Mouse (Mus musculus) heart, adult 18-20 months (tissue): ENCODE results near the gene Car12. TPM values are rescaled to one million over a fixed set of nuclear protein-coding genes. Genes with fewer than 3 reads are reported as not detected.

ENCODE experiments used
- DNase-seq, 2 experiments: peaks; one replicate each; pipeline ENCODE4 v3.0.0; 2021 to 2022; ENCODE audit warnings: mixed read lengths in 1 of 2
- long read RNA-seq, 2 experiments: library from polyadenylated mRNA; stranded (forward); transcript quantifications; one replicate each; pipeline ENCODE4 v2.0.0; 2021
- total RNA-seq, 2 experiments: library from RNA; stranded (reverse); gene quantifications; 2 replicates each; pipeline ENCODE4 v1.2.3; 2021

Car12 gene
- not detected for total RNA-seq
- long read RNA-seq, experiment 1, partial matches to known transcripts: 0 of 1 reads
- long read RNA-seq, experiment 1, other reads (novel, unspliced or antisense): 1 of 1 reads
- long read RNA-seq, experiment 2: 0 reads

DNA sequence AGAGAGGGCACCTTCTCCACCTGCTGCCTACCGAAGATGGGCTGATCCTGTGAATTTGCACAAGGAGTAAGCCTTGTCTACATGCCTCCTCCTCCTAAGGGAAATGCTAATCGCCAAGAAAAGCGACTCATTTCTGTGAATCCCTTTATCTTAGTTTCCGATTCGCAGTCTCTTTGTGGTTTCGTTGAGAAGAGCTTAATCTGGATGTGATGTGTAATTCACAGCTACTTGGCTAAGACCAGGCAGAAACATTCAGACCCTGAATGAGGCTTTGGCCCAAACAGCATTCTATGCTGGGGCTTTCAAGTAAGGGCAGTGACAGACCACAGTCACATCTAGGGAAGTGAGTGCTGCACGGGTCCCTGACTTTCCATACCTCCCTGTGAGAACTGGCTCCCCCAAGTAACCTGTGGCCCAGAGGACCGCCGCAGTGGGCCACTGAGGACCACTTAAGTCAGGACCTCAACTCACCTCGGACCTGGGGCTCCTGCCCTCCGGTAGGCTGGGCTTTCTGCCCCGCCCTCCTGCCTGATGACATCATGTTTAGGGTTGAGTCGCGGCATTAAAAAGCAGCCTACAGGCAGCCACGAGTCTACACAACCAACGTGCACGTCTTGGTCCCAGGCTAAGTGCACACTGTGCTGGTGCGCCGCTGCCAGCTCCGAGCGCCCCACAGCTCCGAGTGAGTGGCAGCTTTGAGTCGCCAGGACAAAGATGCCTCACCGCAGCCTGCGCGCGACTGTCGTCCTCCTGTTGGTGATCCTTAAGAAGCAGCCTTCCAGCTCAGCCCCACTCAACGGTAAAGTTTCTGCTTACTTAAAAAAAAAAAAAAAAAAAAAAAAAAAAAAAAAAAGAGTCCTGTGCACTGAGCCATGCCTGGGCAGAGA lies at the start of gene Car12:
Car12 (plus strand) TSS at position 552 of the 887 bp plus-strand sequence.
- peak in 1 of 2 experiments; percentile 18 for DNase-seq

- no peak for DNase-seq
Observed at GRCm38 (mm10) chr9:66663764-66664163, 49.7 kb upstream of the Car12 start.

- no peak for DNase-seq
Observed at GRCm38 (mm10) chr9:66664561-66664960, 48.9 kb upstream of the Car12 start.

GRCm38 (mm10) chr9:66666153-66666552 lies 47.3 kb upstream of the Car12 start:
- peak; percentile 65 to 84 for DNase-seq

- DNase-seq: no peak
Observed at GRCm38 (mm10) chr9:66667046-66667445, 46.4 kb upstream of the Car12 start.

GRCm38 (mm10) chr9:66667868-66668267 lies 45.6 kb upstream of the Car12 start:
- no peak for DNase-seq

DNA sequence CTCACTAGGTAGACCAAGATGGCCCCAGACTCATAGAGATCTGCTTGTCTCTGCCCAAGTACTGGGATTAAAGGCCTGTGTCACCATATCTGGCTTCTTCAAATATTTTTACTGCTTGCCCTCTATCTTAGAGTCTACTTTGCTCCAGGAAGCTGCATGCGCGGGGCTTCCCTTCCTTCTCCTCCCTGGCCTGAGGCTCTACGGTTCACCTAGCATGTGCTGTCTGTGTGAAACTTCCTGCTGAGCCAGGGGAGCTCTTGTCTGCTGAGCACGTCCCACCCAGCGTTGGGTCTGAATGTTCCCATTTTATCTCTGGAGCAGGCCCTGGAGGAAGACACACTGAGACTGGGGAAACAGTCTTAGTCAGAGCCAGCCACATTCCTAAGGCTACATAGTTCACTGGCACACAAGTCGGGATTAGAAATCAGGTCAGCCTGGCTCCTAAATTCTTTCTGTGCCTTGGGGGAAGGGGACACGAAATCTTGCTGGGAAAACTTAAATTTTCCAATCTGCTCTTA lies 43.9 kb upstream of the Car12 start:
- peak; percentile 28 to 77 for DNase-seq

- DNase-seq: no peak
Observed at GRCm38 (mm10) chr9:66673771-66674170, 39.7 kb upstream of the Car12 start.

GRCm38 (mm10) chr9:66675566-66675965 lies 37.9 kb upstream of the Car12 start:
- DNase-seq: no peak

DNA sequence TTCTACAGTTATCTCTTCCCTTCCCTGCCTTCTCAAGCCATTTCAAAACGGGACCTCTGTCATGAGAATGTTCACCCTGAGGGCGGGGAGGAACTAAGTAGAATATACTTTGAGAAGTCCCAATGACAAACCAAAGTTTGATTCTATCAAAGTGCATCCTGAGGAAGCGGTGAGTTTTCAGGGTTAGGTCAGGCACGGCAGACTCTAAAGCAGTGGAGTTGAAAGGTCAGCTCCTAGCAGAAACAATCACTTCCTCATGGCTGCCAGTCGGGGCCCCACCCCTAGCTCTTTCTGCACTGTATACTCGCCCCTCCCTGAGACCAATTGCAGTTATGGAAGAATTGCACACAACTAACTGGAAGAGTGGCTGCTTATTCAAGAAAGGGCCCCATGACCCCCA lies 33.4 kb upstream of the Car12 start:
- DNase-seq: no peak

DNA sequence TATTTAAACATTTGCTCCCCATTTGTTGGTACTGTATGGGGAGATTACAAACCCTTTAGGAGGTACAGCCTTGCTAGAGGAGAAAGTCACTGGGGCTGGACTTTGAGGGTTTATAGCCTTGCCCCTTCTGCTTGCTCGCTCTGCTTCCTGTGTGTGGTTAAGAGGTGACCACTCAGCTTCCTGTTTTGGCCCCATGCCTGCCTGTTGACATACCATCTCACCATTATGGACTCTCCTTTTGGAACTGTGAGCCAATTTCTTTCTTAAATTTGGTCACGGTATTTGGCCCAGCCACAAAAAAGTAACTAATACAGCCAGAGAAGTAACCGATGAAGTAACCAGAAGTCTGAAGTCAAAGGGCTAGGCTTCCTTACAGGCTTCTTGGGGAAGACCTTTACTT lies 30.7 kb upstream of the Car12 start:
- no peak for DNase-seq

DNA sequence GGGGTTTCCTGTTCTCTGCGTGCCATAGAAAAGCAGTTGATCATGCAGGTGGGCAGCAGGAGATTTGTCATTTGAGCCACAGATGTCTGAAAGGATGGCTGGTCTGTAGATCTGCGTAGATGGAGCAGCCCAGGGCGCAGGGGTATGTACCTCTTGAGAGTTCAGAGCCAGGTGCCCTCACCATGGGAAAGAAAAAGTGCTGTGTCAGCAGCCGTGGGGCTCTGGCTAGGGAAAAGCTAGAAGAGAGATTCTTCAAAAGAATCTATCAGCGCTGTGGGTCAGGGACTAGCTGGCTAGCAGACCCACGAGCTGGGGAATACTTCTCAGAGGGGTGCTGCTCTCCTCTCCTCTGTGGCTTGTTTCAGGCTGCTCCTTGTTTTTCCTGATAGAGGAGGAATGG lies 27.8 kb upstream of the Car12 start:
- DNase-seq: no peak

DNA sequence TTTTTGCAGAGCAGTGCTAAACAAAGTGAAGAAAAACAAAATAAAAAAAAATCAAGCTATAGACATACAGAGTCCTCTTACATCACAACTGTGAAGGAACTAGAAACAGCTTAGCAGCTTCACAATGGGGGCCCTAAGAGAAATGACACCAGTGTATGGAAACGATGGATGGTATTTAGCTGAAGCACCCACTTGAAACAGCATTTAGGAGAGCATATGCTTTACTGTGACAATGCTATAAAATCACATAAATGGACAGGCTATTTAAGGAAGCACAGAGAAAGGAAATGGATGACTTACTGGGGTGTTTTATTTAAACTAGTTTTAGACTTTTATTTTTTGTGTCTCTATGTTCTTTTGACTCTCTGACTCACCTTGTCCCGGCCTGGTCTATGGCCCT lies 25.8 kb upstream of the Car12 start:
- DNase-seq: no peak

- no peak for DNase-seq
Observed at GRCm38 (mm10) chr9:66691683-66692305, 21.7 kb upstream of the Car12 start.

DNA sequence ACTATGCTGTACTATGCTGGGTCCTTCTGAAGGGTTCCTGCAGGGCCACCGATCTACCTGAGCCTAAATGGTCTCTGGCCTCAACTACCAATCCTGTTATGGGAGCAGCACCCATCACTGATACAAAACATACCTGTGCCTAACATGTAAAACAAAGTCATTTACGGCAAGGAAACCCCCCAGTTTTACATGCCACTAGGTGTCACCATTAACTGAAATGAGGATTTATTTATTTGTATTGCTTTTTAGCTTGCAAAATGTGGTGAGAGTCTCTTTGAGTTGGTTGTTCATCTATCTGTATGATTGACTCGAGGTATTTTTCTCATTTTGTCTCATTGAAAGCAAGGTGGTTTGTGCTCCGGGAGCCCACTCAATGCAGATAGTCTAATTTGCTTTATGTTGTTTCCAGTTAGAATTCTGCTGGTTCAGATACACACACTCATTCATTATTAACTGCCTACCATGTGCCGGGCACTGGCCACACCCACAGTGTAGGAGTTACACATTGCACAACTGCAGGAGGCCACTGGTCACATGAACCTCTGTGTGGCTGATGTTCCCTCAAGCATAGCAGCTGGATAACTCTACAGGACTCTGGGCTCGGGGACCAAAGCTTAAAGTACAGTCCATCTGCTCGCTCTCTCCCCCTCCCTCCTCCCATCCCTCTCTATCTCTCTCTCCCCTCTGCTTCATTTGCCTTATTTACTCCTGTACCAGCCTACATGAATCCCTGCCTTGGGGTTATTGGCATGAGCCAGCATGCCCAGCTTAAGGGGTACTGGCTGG lies 15.9 kb upstream of the Car12 start:
- DNase-seq: no peak

DNA sequence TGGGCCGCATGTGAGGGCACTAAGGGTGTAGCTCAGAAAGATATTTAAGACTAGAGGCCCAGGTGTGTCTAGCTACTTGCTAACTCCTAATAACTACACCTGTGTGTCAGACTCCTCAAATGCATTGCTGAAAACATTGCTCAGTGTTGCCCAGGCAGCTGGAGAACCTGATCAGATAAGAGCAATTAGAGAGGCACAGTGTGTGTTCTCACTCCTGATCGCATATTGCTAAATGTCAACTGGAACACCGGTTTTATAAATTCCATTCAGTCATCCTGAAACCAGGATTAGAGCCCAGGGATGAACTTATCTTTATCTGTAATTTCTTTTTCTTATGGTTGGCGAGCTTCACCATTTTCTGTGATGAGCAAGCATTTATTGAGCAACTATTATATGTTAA lies 13.7 kb upstream of the Car12 start:
- no peak for DNase-seq

DNA sequence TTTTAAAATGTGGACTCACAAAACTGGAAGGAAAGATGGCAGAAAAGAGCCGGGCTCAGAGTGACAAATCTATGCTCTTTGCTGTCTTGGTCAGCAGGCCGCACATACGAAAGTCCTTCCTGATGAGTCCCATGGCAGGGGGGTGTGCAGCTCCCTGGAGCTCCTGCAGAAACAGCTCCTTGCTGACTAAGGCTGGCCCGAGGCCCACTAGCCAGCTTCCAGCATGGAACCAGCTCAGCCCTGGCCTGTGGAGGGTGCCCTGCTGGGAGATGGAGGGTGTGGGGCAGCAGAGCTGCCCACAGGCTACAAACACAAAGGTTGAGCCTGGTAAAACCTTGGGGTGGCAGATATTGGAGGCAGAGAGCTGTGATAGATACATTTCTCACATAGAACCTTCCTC lies 10.5 kb upstream of the Car12 start:
- no peak for DNase-seq

DNA sequence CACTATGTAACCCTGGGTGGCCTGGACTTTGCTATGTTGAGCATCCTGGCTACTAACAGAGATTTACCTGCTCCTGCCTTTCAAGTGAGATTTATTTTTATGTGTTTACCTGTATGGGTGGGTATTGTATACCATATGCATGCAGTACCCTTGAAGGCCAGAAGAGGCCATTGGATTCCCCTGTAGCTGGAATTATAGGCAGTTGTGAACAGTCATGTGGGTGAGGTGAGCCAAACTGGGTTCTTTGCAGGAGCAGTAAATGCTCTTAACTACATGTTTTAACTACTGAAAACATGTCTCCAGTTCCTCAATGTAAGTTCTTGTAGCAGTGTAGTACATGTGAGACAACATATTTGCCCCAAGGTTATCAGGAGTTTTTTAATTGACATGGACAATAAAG lies 8.1 kb upstream of the Car12 start:
- DNase-seq: no peak

GRCm38 (mm10) chr9:66705766-66706165 lies 7.7 kb upstream of the Car12 start:
- DNase-seq: peak; percentile 73 to 92

DNA sequence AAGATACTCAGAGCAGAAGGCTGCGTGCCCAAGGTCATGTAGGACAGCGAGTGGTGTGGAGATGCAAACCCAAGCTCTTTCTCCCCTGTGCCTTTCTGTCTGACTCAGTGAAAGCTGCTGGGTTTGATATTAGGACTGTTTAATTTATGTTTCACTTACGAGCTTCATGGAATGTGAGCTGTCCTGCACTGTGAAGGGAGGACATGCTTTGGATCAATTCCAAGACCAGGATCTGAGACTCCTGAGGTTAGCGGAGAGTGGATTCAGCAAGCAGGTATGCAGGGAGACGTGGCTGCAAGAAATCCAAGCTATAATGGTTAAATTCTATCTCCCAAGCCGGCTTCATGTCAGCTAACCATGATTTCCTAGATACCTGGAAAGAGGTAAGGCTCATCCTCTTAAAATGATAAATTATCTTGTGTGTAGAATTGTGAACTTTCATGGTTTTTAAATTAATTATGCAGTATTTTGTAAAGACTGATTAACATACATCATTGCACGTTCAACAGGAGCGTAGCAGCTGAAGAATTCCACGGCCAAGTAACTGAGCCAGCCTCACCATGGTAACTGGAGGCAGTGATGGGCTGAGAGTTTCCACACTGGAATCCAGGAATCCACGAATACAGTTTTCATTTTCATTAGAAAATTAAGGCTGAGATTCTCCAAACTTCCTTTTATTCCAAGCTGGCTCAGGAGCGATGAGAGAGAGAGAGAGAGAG lies 5.3 kb upstream of the Car12 start:
- DNase-seq: no peak

DNA sequence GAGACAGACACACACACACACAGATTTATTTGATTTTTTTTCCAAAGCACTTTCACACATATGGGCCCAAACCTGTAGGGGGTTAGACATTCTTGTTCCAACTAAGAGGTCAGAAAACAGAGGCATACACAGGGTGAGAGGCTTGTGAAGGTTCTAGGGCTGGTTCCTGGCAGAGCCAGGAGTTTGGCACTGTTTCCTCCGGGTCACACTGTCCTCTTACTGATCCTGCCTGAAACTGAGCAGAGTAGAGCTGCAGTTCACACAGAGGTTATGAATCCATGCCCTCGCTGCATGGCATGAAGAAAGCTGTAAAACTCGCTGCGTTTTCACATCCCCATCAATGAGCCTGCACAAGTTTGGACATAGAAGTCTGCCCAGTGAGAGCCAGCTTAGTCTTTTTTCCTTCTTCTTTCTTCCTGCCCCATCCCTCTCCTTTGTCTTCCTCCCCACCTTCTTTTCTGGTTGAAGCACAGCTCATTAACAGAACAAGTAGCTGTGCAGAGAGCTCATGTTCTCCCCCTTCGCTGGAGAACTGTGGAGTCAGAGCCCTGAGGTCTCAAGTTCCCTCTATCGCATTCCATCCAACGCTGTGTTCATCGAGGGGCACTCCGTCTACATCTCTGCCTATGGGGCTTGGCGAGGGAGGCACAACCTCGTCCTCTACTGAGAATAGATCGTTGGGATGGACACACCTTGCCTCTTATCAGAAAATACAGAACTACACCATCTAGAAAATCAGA lies 4.5 kb upstream of the Car12 start:
- DNase-seq: peak; percentile 35 to 46
